In the genomic region with DNA sequence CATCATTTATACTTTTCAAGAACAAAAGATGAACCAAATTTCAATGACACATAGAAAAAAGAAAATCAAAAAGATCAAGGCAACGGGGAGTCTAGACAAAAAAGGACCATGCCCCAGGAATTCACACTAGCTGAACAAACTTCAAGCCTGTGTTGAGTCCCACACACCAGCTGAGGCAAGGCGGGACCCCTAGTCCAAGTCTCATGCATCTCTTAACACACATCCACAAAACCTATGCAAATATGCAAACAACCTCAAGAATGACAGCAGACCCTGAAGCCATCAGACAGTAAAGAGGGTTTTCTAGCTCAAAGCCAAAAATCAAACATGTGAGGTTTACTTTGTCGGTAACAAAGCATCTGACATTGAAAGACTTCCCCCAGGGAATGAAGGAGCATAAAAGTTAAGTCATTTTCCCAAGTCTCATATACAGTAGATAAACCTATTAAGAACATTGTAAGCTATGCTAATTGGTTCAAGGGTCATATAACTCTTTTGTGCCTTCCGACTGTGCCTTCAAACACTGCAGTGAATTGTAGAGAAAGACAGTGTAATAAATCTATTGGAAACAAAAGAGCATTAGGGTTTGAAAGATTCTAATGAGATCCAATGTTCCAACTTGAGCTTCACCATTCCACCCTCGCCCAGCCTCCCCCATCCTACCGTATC, we compare ENCODE assay signal across 19 mouse cellular contexts.
"Had no signal": no experiment of that assay in that cellular context is flagged by ENCODE, and none has a peak within 500 bp of the region (broad histone marks: within the 10 kb centered on the region; RNA-seq: fewer than 3 reads in every experiment).

No protein-coding gene starts in this region.

- H3K9ac ChIP-seq: liver, embryonic 13.5 days; liver, embryonic 15.5 days; liver, postnatal 0 days; lung, embryonic 15.5 days; midbrain, embryonic 13.5 days; midbrain, embryonic 15.5 days; stomach, embryonic 15.5 days had no signal

- H3K36me3 ChIP-seq: liver, embryonic 13.5 days; liver, embryonic 15.5 days; lung, embryonic 15.5 days; midbrain, embryonic 13.5 days; midbrain, embryonic 15.5 days; stomach, embryonic 15.5 days had no signal

- H3K27me3 ChIP-seq: liver, embryonic 13.5 days; liver, embryonic 15.5 days; lung, embryonic 15.5 days; megakaryocyte, embryonic 14.5 days; midbrain, embryonic 13.5 days; midbrain, embryonic 15.5 days; stomach, embryonic 15.5 days had no signal

- H3K4me3 ChIP-seq: liver, embryonic 13.5 days; liver, embryonic 15.5 days; lung, embryonic 15.5 days; megakaryocyte, embryonic 14.5 days; midbrain, embryonic 13.5 days; midbrain, embryonic 15.5 days; stomach, embryonic 15.5 days had no signal

- H3K9me3 ChIP-seq: liver, embryonic 13.5 days; liver, embryonic 15.5 days; lung, embryonic 15.5 days; megakaryocyte, embryonic 14.5 days; midbrain, embryonic 13.5 days; midbrain, embryonic 15.5 days; stomach, embryonic 15.5 days had no signal

- H3K4me2 ChIP-seq: liver, embryonic 11.5 days; liver, embryonic 13.5 days; liver, embryonic 15.5 days; lung, embryonic 15.5 days; midbrain, embryonic 13.5 days; midbrain, embryonic 15.5 days; stomach, embryonic 15.5 days had no signal

- H3K4me1 ChIP-seq: liver, embryonic 13.5 days; liver, embryonic 15.5 days; lung, embryonic 15.5 days; megakaryocyte, embryonic 14.5 days; midbrain, embryonic 15.5 days; stomach, embryonic 15.5 days had no signal

- H3K27ac ChIP-seq: liver, embryonic 13.5 days; liver, embryonic 15.5 days; lung, embryonic 15.5 days; macrophage; midbrain, embryonic 13.5 days; midbrain, embryonic 15.5 days; stomach, embryonic 15.5 days; stomach, postnatal 0 days had no signal

- ATAC-seq: liver, postnatal 0 days; lung, postnatal 0 days; midbrain, embryonic 13.5 days; midbrain, embryonic 15.5 days had no signal

- DNase-seq: liver, embryonic 13.5 days; liver, postnatal 0 days; lung, adult 2 months; lung, postnatal 14 days; lung, postnatal 36 days; right cerebral cortex, postnatal 14 days; thymus, adult 2 months; thymus, postnatal 14 days; thymus, postnatal 36 days had no signal
